Mouse (Mus musculus) telencephalon, adult 2 months (tissue): ENCODE measurements around the gene Dapk1.

Experiments used
- DNase-seq: peaks from one replicate; pipeline ENCODE4 v3.0.0-alpha.2; 2011; ENCODE audit warnings: low read depth, low spot score

The Dapk1 gene

GRCm38 (mm10) chr13:60690921-60691320 is 89.2 kb downstream of the Dapk1 start:
- DNase-seq = no peak

- DNase-seq = no peak
These were observed 90.2 kb downstream of the Dapk1 start for GRCm38 (mm10) chr13:60691940-60692339.

- no peak for DNase-seq
These were observed 93.6 kb downstream of the Dapk1 start for GRCm38 (mm10) chr13:60695186-60695980.

GRCm38 (mm10) chr13:60696323-60696722 is 94.6 kb downstream of the Dapk1 start:
- no peak for DNase-seq

GRCm38 (mm10) chr13:60696741-60697140 is 95.0 kb downstream of the Dapk1 start:
- no peak for DNase-seq

- DNase-seq = no peak
These were observed 96.3 kb downstream of the Dapk1 start for GRCm38 (mm10) chr13:60698021-60698420.

GRCm38 (mm10) chr13:60701671-60702171 is 100.0 kb downstream of the Dapk1 start:
- DNase-seq = no peak

- no peak for DNase-seq
These were observed 106.1 kb downstream of the Dapk1 start for GRCm38 (mm10) chr13:60707541-60708468.

- no peak for DNase-seq
These were observed 107.4 kb downstream of the Dapk1 start for GRCm38 (mm10) chr13:60709136-60709535.

- DNase-seq = no peak
These were observed 109.2 kb downstream of the Dapk1 start for GRCm38 (mm10) chr13:60710963-60711362.

GRCm38 (mm10) chr13:60713537-60713936 is 111.8 kb downstream of the Dapk1 start:
- no peak for DNase-seq

- no peak for DNase-seq
These were observed 114.4 kb downstream of the Dapk1 start for GRCm38 (mm10) chr13:60716107-60716506.

- no peak for DNase-seq
These were observed 115.7 kb downstream of the Dapk1 start for GRCm38 (mm10) chr13:60717421-60717820.

GRCm38 (mm10) chr13:60719581-60719980 is 117.8 kb downstream of the Dapk1 start:
- no peak for DNase-seq

GRCm38 (mm10) chr13:60722763-60723162 is 121.0 kb downstream of the Dapk1 start:
- DNase-seq = no peak

GRCm38 (mm10) chr13:60728276-60729054 is 126.7 kb downstream of the Dapk1 start:
- no peak for DNase-seq

GRCm38 (mm10) chr13:60729055-60729402 is 127.3 kb downstream of the Dapk1 start:
- DNase-seq = no peak

GRCm38 (mm10) chr13:60730587-60730986 is 128.8 kb downstream of the Dapk1 start:
- DNase-seq = no peak

- DNase-seq = no peak
These were observed 129.3 kb downstream of the Dapk1 start for GRCm38 (mm10) chr13:60731001-60731400.

GRCm38 (mm10) chr13:60735306-60735705 is 133.6 kb downstream of the Dapk1 start:
- no peak for DNase-seq

GRCm38 (mm10) chr13:60736421-60737105 is 134.8 kb downstream of the Dapk1 start:
- DNase-seq = no peak
